Mouse (Mus musculus): ENCODE measurements around the gene Nepn.

- TF ChIP-seq POLR2A (IDR thresholded peaks at IDR 0.05; ENCODE audit: low read depth, low read length): no peak
- TF ChIP-seq CTCF (conservative IDR thresholded peaks at IDR 0.05; ENCODE audit: insufficient read depth, insufficient read length, low read depth, low read length): no peak
Observed at GRCm38 (mm10) chr10:52407526-52407925, 18.8 kb downstream of the Nepn start.
